Mouse (Mus musculus) MEL (cell line): ENCODE results near the gene Pisd.

Experiments
- CTCF ChIP-seq, 3 experiments: IDR thresholded peaks in 2 of 3; conservative IDR thresholded peaks in 1 of 3; 2 replicates each; pipeline ENCODE4 v1.5.1; 2011 to 2012; ENCODE audit warnings: low read length in 3 of 3, low read depth in 2 of 3, mild to moderate bottlenecking in 2 of 3, improper control_type of control experiment in 1 of 3, inconsistent platforms in 1 of 3, mixed read lengths in 1 of 3, moderate library complexity in 1 of 3; ENCODE audit not compliant: control insufficient read depth in 1 of 3, insufficient read depth in 1 of 3, poor library complexity in 1 of 3, severe bottlenecking in 1 of 3
- EP300 ChIP-seq, 2 experiments: IDR thresholded peaks; 2 replicates each; pipeline ENCODE4 v1.6.1; 2011; ENCODE audit warnings: improper control_type of control experiment in 2 of 2, low read length in 2 of 2, low read depth in 1 of 2, mild to moderate bottlenecking in 1 of 2
- GABPA ChIP-seq: IDR thresholded peaks from 2 replicates; pipeline ENCODE4 v1.6.1; 2012; ENCODE audit warnings: low read depth, mild to moderate bottlenecking, inconsistent platforms, low read length, improper control_type of control experiment, moderate library complexity
- GATA1 ChIP-seq: IDR thresholded peaks from 2 replicates; pipeline ENCODE4 v1.6.1; 2011; ENCODE audit warnings: low read depth, low read length, improper control_type of control experiment
- HCFC1 ChIP-seq: IDR thresholded peaks from 2 replicates; pipeline ENCODE4 v1.6.1; 2012; ENCODE audit warnings: low read depth, mild to moderate bottlenecking, inconsistent platforms, low read length, improper control_type of control experiment, moderate library complexity
- MAZ ChIP-seq: IDR thresholded peaks from 2 replicates; pipeline ENCODE4 v1.6.1; 2012; ENCODE audit warnings: low read depth, mild to moderate bottlenecking, inconsistent platforms, low read length, improper control_type of control experiment
- NRF1 ChIP-seq: IDR thresholded peaks from 2 replicates; pipeline ENCODE4 v1.6.1; 2014; ENCODE audit warnings: low read depth, mild to moderate bottlenecking, inconsistent platforms, low read length, improper control_type of control experiment, moderate library complexity; ENCODE audit not compliant: poor library complexity, insufficient read depth, severe bottlenecking
- POLR2A ChIP-seq, 2 experiments: IDR thresholded peaks; 2 replicates each; pipeline ENCODE4 v1.6.1; 2011 to 2012; ENCODE audit warnings: low read length in 2 of 2, mild to moderate bottlenecking in 2 of 2, control low read depth in 1 of 2, improper control_type of control experiment in 1 of 2, low read depth in 1 of 2, moderate library complexity in 1 of 2; ENCODE audit not compliant: control insufficient read depth in 1 of 2, insufficient read depth in 1 of 2, poor library complexity in 1 of 2
- RAD21 ChIP-seq: IDR thresholded peaks from 2 replicates; pipeline ENCODE4 v1.6.1; 2011; ENCODE audit warnings: mild to moderate bottlenecking, low read depth, low read length, improper control_type of control experiment
- SIN3A ChIP-seq: IDR thresholded peaks from 2 replicates; pipeline ENCODE4 v1.6.1; 2012; ENCODE audit warnings: low read length, improper control_type of control experiment, inconsistent platforms
- SMC3 ChIP-seq: IDR thresholded peaks from 2 replicates; pipeline ENCODE4 v1.6.1; 2011; ENCODE audit warnings: low read depth, low read length, improper control_type of control experiment
- TCF12 ChIP-seq: IDR thresholded peaks from 2 replicates; pipeline ENCODE4 v1.6.1; 2014; ENCODE audit warnings: low read depth, mild to moderate bottlenecking, inconsistent platforms, low read length, improper control_type of control experiment, moderate library complexity
- UBTF ChIP-seq: IDR thresholded peaks from 2 replicates; pipeline ENCODE4 v1.6.1; 2012; ENCODE audit warnings: low read depth, mild to moderate bottlenecking, inconsistent platforms, low read length, improper control_type of control experiment, moderate library complexity, borderline replicate concordance; ENCODE audit not compliant: insufficient read depth
- USF2 ChIP-seq, 2 experiments: IDR thresholded peaks; 2 replicates each; pipeline ENCODE4 v1.6.1; 2011 to 2012; ENCODE audit warnings: improper control_type of control experiment in 2 of 2, low read length in 2 of 2, borderline replicate concordance in 1 of 2, inconsistent platforms in 1 of 2, low read depth in 1 of 2, mild to moderate bottlenecking in 1 of 2; ENCODE audit not compliant: insufficient read depth in 1 of 2

DNA sequence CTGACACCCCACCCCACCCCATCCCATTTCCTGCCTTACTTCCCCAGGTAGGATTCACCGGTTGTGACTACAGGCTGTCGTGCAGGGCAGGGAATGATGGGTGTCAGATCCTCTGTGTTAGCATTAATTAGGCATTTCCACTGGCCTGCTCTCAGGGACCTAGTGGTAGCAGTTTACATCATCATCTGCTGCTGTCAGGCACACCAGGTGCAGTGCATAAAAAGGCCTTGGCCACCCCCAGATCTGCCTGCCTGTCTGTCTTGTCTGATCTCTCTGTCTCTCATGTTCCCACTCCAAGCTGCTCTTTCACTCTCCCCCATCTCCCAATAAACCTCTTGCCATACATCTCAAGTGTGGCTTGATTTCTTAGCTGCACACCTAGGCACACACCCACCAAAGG is 33.7 kb downstream of the Pisd start:
- TF ChIP-seq GABPA (no peak), EP300 (IDR thresholded peaks at IDR 0.05; ENCODE audit: low read depth in 1 of 2, low read length in 2 of 2) (no peak), SMC3 (no peak), NRF1 (no peak), HCFC1 (no peak), RAD21 (no peak), CTCF (IDR thresholded peaks at IDR 0.05 in 2 of 3, conservative IDR thresholded peaks at IDR 0.05 in 1 of 3; ENCODE audit: control insufficient read depth in 1 of 3, insufficient read depth in 1 of 3, low read depth in 2 of 3, low read length in 3 of 3, poor library complexity in 1 of 3, severe bottlenecking in 1 of 3) (no peak), MAZ (no peak), UBTF (no peak), POLR2A (IDR thresholded peaks at IDR 0.05; ENCODE audit: control insufficient read depth in 1 of 2, insufficient read depth in 1 of 2, low read depth in 1 of 2, low read length in 2 of 2, poor library complexity in 1 of 2) (no peak), TCF12 (no peak), USF2 (IDR thresholded peaks at IDR 0.05; ENCODE audit: borderline replicate concordance in 1 of 2, insufficient read depth in 1 of 2, low read depth in 1 of 2, low read length in 2 of 2) (no peak), GATA1 (no peak), SIN3A (no peak)
